Mouse (Mus musculus) CH12.LX (cell line): Measurements from ENCODE around the gene Olfr870. TPM values are rescaled to one million over a fixed set of nuclear protein-coding genes. Genes with fewer than 3 reads are reported as not detected.

Source experiments
- DNase-seq: peaks from one replicate; pipeline ENCODE4 v3.0.0-alpha.2; 2013; ENCODE audit errors: extremely low read depth
- H3K27ac ChIP-seq: 2 replicates; pipeline ENCODE4 v1.5.1; 2012; ENCODE audit warnings: low read depth, mild to moderate bottlenecking, control low read depth, moderate library complexity; ENCODE audit not compliant: insufficient read depth
- H3K27me3 ChIP-seq: replicated peaks from 2 replicates; pipeline ENCODE3; 2012; ENCODE audit warnings: inconsistent platforms
- H3K36me3 ChIP-seq, 2 experiments: replicated peaks in 1 of 2; 2 replicates each; pipeline versions ENCODE3 to v1.6.1; 2012; ENCODE audit warnings: inconsistent platforms in 1 of 2, low read length in 1 of 2, mild to moderate bottlenecking in 1 of 2, mixed read lengths in 1 of 2, moderate library complexity in 1 of 2; ENCODE audit not compliant: control insufficient read depth in 1 of 2, insufficient read depth in 1 of 2
- H3K4me1 ChIP-seq, 2 experiments: 2 replicates each; pipeline ENCODE4 v1.6.1; 2012; ENCODE audit warnings: inconsistent platforms in 1 of 2, moderate library complexity in 1 of 2; ENCODE audit not compliant: insufficient read depth in 2 of 2, control insufficient read depth in 1 of 2
- H3K4me2 ChIP-seq: 2 replicates; pipeline ENCODE4 v1.6.1; 2012; ENCODE audit warnings: low read depth, mild to moderate bottlenecking, control low read depth; ENCODE audit not compliant: poor library complexity, insufficient read depth, severe bottlenecking
- H3K4me3 ChIP-seq, 3 experiments: fragments of 150-350 bp in 1 of 3; sonication (generic) in 1 of 3; replicated peaks in 1 of 3; 2 replicates each; pipeline versions ENCODE3 to v1.5.1; 2011 to 2012; ENCODE audit warnings: low read depth in 2 of 3, low read length in 2 of 3, mild to moderate bottlenecking in 2 of 3, moderate library complexity in 2 of 3, control low read depth in 1 of 3, improper control_type of control experiment in 1 of 3, inconsistent platforms in 1 of 3, mixed read lengths in 1 of 3; ENCODE audit not compliant: poor library complexity in 1 of 3
- H3K79me2 ChIP-seq: replicated peaks from 2 replicates; pipeline ENCODE4 v1.6.1; 2012; ENCODE audit warnings: mild to moderate bottlenecking, moderate library complexity; ENCODE audit not compliant: control insufficient read depth, poor library complexity, insufficient read depth, severe bottlenecking; ENCODE audit errors: extremely low read depth
- H3K9ac ChIP-seq: 2 replicates; pipeline ENCODE4 v1.6.1; 2012; ENCODE audit warnings: low read depth, mild to moderate bottlenecking, control low read depth, moderate library complexity; ENCODE audit not compliant: insufficient read depth
- H3K9me3 ChIP-seq: replicated peaks from 2 replicates; pipeline ENCODE3; 2012; ENCODE audit warnings: low read length, inconsistent platforms, mixed read lengths
- BHLHE40 ChIP-seq: IDR thresholded peaks from 2 replicates; pipeline ENCODE4 v1.6.1; 2011; ENCODE audit warnings: mild to moderate bottlenecking, low read depth, low read length, improper control_type of control experiment
- JUN ChIP-seq: IDR thresholded peaks from 2 replicates; pipeline ENCODE4 v1.6.1; 2011; ENCODE audit warnings: low read depth, mild to moderate bottlenecking, low read length, improper control_type of control experiment, moderate library complexity; ENCODE audit not compliant: insufficient read depth
- JUND ChIP-seq: conservative IDR thresholded peaks from 2 replicates; pipeline ENCODE4 v1.6.1; 2011; ENCODE audit warnings: low read depth, low read length, improper control_type of control experiment
- KAT2A ChIP-seq: IDR thresholded peaks from 2 replicates; pipeline ENCODE4 v1.6.1; 2012; ENCODE audit warnings: low read length, improper control_type of control experiment, inconsistent platforms; ENCODE audit not compliant: insufficient replicate concordance
- MAFK ChIP-seq: IDR thresholded peaks from 2 replicates; pipeline ENCODE4 v1.6.1; 2011; ENCODE audit warnings: low read length, improper control_type of control experiment; ENCODE audit not compliant: insufficient replicate concordance
- MAX ChIP-seq: IDR thresholded peaks from 2 replicates; pipeline ENCODE4 v1.6.1; 2011; ENCODE audit warnings: low read length, improper control_type of control experiment
- MAZ ChIP-seq: IDR thresholded peaks from 2 replicates; pipeline ENCODE4 v1.6.1; 2012; ENCODE audit warnings: low read depth, mild to moderate bottlenecking, inconsistent platforms, low read length, improper control_type of control experiment, moderate library complexity
- MEF2A ChIP-seq: IDR thresholded peaks from 2 replicates; pipeline ENCODE4 v1.6.1; 2014; ENCODE audit warnings: low read depth, mild to moderate bottlenecking, inconsistent platforms, low read length, improper control_type of control experiment, borderline replicate concordance
- MYC ChIP-seq: IDR thresholded peaks from 2 replicates; pipeline ENCODE4 v1.6.1; 2011; ENCODE audit warnings: low read depth, mild to moderate bottlenecking, improper control_type of control experiment, low read length
- NRF1 ChIP-seq: IDR thresholded peaks from 2 replicates; pipeline ENCODE4 v1.6.1; 2014; ENCODE audit warnings: low read depth, mild to moderate bottlenecking, inconsistent platforms, low read length, improper control_type of control experiment, moderate library complexity
- POLR2A ChIP-seq: IDR thresholded peaks from 2 replicates; pipeline ENCODE4 v1.6.1; 2011; ENCODE audit warnings: low read depth, mild to moderate bottlenecking, improper control_type of control experiment, low read length
- POLR2AphosphoS2 ChIP-seq: IDR thresholded peaks from 2 replicates; pipeline ENCODE4 v1.6.1; 2011; ENCODE audit warnings: low read depth, low read length, improper control_type of control experiment
- RAD21 ChIP-seq: IDR thresholded peaks from 2 replicates; pipeline ENCODE4 v1.6.1; 2011; ENCODE audit warnings: low read depth, mild to moderate bottlenecking, low read length, improper control_type of control experiment, moderate library complexity
- SMC3 ChIP-seq: IDR thresholded peaks from 2 replicates; pipeline ENCODE4 v1.6.1; 2011; ENCODE audit warnings: low read depth, low read length, improper control_type of control experiment
- TBP ChIP-seq: conservative IDR thresholded peaks from 2 replicates; pipeline ENCODE4 v1.6.1; 2011; ENCODE audit warnings: low read depth, low read length, improper control_type of control experiment
- TCF12 ChIP-seq: IDR thresholded peaks from 2 replicates; pipeline ENCODE4 v1.6.1; 2014; ENCODE audit warnings: low read depth, mild to moderate bottlenecking, inconsistent platforms, low read length, improper control_type of control experiment
- USF1 ChIP-seq: IDR thresholded peaks from 2 replicates; pipeline ENCODE4 v1.6.1; 2014; ENCODE audit warnings: low read depth, mild to moderate bottlenecking, inconsistent platforms, low read length, improper control_type of control experiment
- ZMIZ1 ChIP-seq: IDR thresholded peaks from 2 replicates; pipeline ENCODE4 v1.6.1; 2012; ENCODE audit warnings: low read depth, mild to moderate bottlenecking, inconsistent platforms, low read length, improper control_type of control experiment
- dilution Hi-C: fragments of 300-500 bp; cut with MboI; formaldehyde crosslinking; loops from 2 replicates; pipeline ENCODE4 v1.14.3; 2020; ENCODE audit warnings: low sequenced_read_pairs; ENCODE audit not compliant: extremely low pct_unique_long_range_greater_than_20kb, extremely low pct_ligation_motif_present
- in situ Hi-C: fragments of 300-500 bp; cut with MboI; formaldehyde crosslinking; loops from 3 replicates; pipeline ENCODE4 v1.14.3; 2019; ENCODE audit warnings: low sequenced_read_pairs, low pct_ligation_motif_present, low pct_unique_long_range_greater_than_20kb, mixed read lengths
- polyA plus RNA-seq: library from polyadenylated mRNA; unstranded; fragments of >175 nt; gene quantifications from 2 replicates; pipeline ENCODE4 v1.2.1, GENCODE M21; 2012; ENCODE audit warnings: low read depth; ENCODE audit not compliant: insufficient read length
- total RNA-seq, 2 experiments: library from RNA; depleted of rRNA; stranded (reverse); fragments of 300-350 nt in 1 of 2; fragments of >200 nt in 1 of 2; gene quantifications; 2 replicates each; pipeline ENCODE4 v1.2.3; 2012 to 2014

Olfr870 gene
- total and polyA plus RNA-seq, 3 experiments, result not detected

GRCm38 (mm10) chr9:20202131-20202530 lies 28.3 kb upstream of the Olfr870 start:
- Histone ChIP-seq H3K79me2 (no peaks in the 10 kb centered on the region), H3K27ac (no peak overlapping the region), H3K4me2 (no peak overlapping the region), H3K4me3 (no peak overlapping the region), H3K9me3 (peaks cover 3% of the 10 kb centered on the region), H3K4me1 (peaks cover 0 to 7% of the 10 kb centered on the region in 2 experiments; a peak in 1 of 4 replicates), H3K9ac (no peak overlapping the region), H3K36me3 (no peaks in the 10 kb centered on the region), H3K27me3 (no peaks in the 10 kb centered on the region)
- DNase-seq, result no peak
- no peak for TF ChIP-seq POLR2A
- TF ChIP-seq JUND, result no peak
- TF ChIP-seq MAZ, result no peak
- no peak for TF ChIP-seq POLR2AphosphoS2
- TF ChIP-seq MAFK, result no peak
- TF ChIP-seq USF1, result no peak
- no peak for TF ChIP-seq SMC3
- TF ChIP-seq RAD21, result no peak
- TF ChIP-seq KAT2A, result no peak
- TF ChIP-seq ZMIZ1, result no peak
- TF ChIP-seq NRF1, result no peak
- in situ Hi-C loops, result no loop called here
- dilution Hi-C loops, result no loop called here

GRCm38 (mm10) chr9:20179463-20179862 lies 5.6 kb upstream of the Olfr870 start:
- in situ Hi-C loops, result no loop called here
- Histone ChIP-seq H3K4me2 (peak overlapping the region; percentile 36; the same call in 1 of the 2 replicates), H3K79me2 (no peaks in the 10 kb centered on the region), H3K36me3 (no peaks in the 10 kb centered on the region), H3K9ac (peak overlapping the region; percentile 66; the same call in 1 of the 2 replicates), H3K4me1 (peaks cover 3 to 6% of the 10 kb centered on the region in 2 experiments; a peak in 2 of 4 replicates), H3K9me3 (no peaks in the 10 kb centered on the region), H3K27ac (no peak overlapping the region), H3K4me3 (no peak overlapping the region), H3K27me3 (no peaks in the 10 kb centered on the region)
- TF ChIP-seq BHLHE40 (no peak), POLR2AphosphoS2 (no peak), MAX (peak; percentile 23; the same call in 1 of the 2 replicates), JUN (0 out of 2 replicates have a peak, but pooled peaks have one; percentile 7), JUND (0 out of 2 replicates have a peak, but pooled peaks have one; percentile 30), TBP (0 out of 2 replicates have a peak, but pooled peaks have one; percentile 51), NRF1 (no peak), MYC (peak; percentile 85), MAZ (no peak), MEF2A (peak; percentile 27; the same call in 1 of the 2 replicates), TCF12 (0 out of 2 replicates have a peak, but pooled peaks have one; percentile 39)
- DNase-seq, result no peak
- dilution Hi-C loops, result no loop called here
